ENCODE assay signal across 9 mouse cellular contexts in the genomic region with DNA sequence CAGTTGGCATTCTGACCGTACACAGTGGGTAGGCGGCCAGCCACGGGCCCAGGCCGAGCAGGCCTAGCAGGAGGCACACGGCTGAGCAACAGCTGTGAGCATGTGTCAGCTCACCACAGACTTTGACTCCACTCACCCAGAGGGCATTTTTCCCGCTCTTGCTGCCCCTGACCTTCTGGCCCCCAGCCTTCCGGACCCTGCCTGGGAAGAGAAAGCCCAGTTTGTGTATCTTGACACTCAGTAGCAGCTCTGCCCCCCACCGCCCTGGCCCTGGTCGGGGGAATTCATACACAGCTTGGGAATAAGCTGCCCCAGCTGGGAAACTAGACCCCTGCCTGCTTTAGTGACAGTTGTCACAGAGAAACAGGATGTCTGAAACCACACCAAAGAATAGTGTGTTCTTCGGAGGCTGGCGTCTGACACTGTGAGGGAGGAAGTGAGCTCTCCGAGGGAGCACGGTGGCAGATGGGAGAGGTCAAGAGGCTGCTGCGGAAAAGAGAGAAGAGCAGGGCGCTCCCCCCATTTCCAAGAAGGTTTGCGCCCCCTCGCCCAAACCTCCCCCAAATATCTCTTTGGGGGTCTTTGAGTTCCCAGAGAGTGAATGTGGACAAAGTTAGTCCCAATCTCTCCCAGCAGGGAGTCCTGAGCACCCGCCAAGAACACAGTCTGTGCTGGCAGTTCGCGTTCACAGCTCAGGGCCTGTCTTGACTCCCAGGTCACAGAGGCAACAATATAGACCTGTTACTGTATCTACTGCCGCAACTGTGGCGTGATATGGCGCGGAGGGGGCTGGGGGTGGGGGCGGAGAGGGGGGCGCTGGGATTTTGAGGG. TPM values are rescaled to one million over a fixed set of nuclear protein-coding genes. Genes with fewer than 3 reads are reported as not detected.
DNase-seq lines count a peak whose midpoint lies in the region; ATAC-seq lines count a peak whose summit lies in the region.
"Had no signal": no experiment of that assay in that cellular context is flagged by ENCODE, and none has a peak within 500 bp of the region (broad histone marks: within the 10 kb centered on the region; RNA-seq: fewer than 3 reads in every experiment).

No protein-coding gene starts in this region.

- 0 out of 2 replicates have a peak, but pooled peaks have one; percentile 31 for ATAC-seq in heart, embryonic 11.5 days (replicated peaks; ENCODE audit: insufficient number of reproducible peaks, low FRiP score, low TSS enrichment)
- ATAC-seq in hindbrain, embryonic 16.5 days, result peak; percentile 58; the same call in 1 of the 2 replicates
- ATAC-seq in liver, embryonic 12.5 days, result peak; percentile 18; the same call in 1 of the 2 replicates

- no peak for DNase-seq in heart, postnatal 4 days
- DNase-seq in cerebellum, adult 9-11 months, result peak; percentile 39
- peak; percentile 45 for DNase-seq in retina, postnatal 1 day
- DNase-seq in ovary, postnatal 10 days (ENCODE audit: low spot score), result no peak
- no peak for DNase-seq in adrenal gland, adult 18-20 months (ENCODE audit: low spot score in 2 of 2)

- no peaks in the 10 kb centered on the region for H3K36me3 ChIP-seq in heart, embryonic 11.5 days (ENCODE audit: control insufficient read depth, insufficient read depth, low read length)
- no peaks in the 10 kb centered on the region for H3K36me3 ChIP-seq in hindbrain, embryonic 16.5 days (ENCODE audit: control insufficient read depth, insufficient read depth, low read length)
- no peaks in the 10 kb centered on the region for H3K36me3 ChIP-seq in liver, embryonic 12.5 days

- H3K4me3 ChIP-seq in heart, embryonic 11.5 days (ENCODE audit: low read depth, low read length), result no peak overlapping the region
- no peak overlapping the region for H3K4me3 ChIP-seq in hindbrain, embryonic 16.5 days (ENCODE audit: low read length)
- H3K4me3 ChIP-seq in liver, embryonic 12.5 days, result no peak overlapping the region

- H3K27ac ChIP-seq in heart, embryonic 11.5 days (ENCODE audit: low read depth, low read length), result no peak overlapping the region
- H3K27ac ChIP-seq in hindbrain, embryonic 16.5 days (ENCODE audit: low read depth, low read length), result no peak overlapping the region
- 0 out of 2 replicates have a peak overlapping the region, but pooled peaks have one; percentile 25 for H3K27ac ChIP-seq in liver, embryonic 12.5 days

- 39% methylated on average over 26 of the region's 26 CpGs for WGBS in heart, embryonic 11.5 days (ENCODE audit: insufficient replicate concordance)
- WGBS in hindbrain, embryonic 16.5 days, result 40% methylated on average over 26 of the region's 26 CpGs
- WGBS in liver, embryonic 12.5 days (ENCODE audit: insufficient replicate concordance), result 30% methylated on average over 26 of the region's 26 CpGs

- no peaks in the 10 kb centered on the region for H3K27me3 ChIP-seq in heart, embryonic 11.5 days (ENCODE audit: control insufficient read depth, insufficient read depth, low read length)
- no peaks in the 10 kb centered on the region for H3K27me3 ChIP-seq in hindbrain, embryonic 16.5 days (replicated peaks; ENCODE audit: control insufficient read depth, insufficient read depth, low read length)
- H3K27me3 ChIP-seq in liver, embryonic 12.5 days (replicated peaks), result no peaks in the 10 kb centered on the region

- peaks cover 4% of the 10 kb centered on the region; the same call in 1 of the 2 replicates for H3K9me3 ChIP-seq in heart, embryonic 11.5 days (replicated peaks; ENCODE audit: control insufficient read depth, low read length)
- peaks cover 3% of the 10 kb centered on the region; the same call in 1 of the 2 replicates for H3K9me3 ChIP-seq in hindbrain, embryonic 16.5 days (ENCODE audit: control insufficient read depth, low read length)
- no peaks in the 10 kb centered on the region for H3K9me3 ChIP-seq in liver, embryonic 12.5 days (replicated peaks)

- H3K4me1 ChIP-seq in heart, embryonic 11.5 days (ENCODE audit: control insufficient read depth, insufficient read depth, low read length), result no peaks in the 10 kb centered on the region
- peaks cover 6% of the 10 kb centered on the region; the same call in 1 of the 2 replicates for H3K4me1 ChIP-seq in hindbrain, embryonic 16.5 days (ENCODE audit: control insufficient read depth, insufficient read depth, low read depth, low read length)
- peaks cover 11% of the 10 kb centered on the region for H3K4me1 ChIP-seq in liver, embryonic 12.5 days

- no peak overlapping the region for H3K4me2 ChIP-seq in heart, embryonic 11.5 days
- H3K4me2 ChIP-seq in hindbrain, embryonic 16.5 days (ENCODE audit: low read length), result no peak overlapping the region
- H3K4me2 ChIP-seq in liver, embryonic 12.5 days, result no peak overlapping the region; the same call in 1 of the 2 replicates

- H3K9ac ChIP-seq in heart, embryonic 11.5 days (ENCODE audit: low read depth, low read length), result no peak overlapping the region
- no peak overlapping the region for H3K9ac ChIP-seq in hindbrain, embryonic 16.5 days (ENCODE audit: low read depth, low read length)
- no peak overlapping the region for H3K9ac ChIP-seq in liver, embryonic 12.5 days

RNA-seq across cellular contexts. Expression of a gene that starts 24.4 kb away (rescaled TPM):
- 0.96 and 1.2 TPM in 2 replicates for polyA plus RNA-seq in heart, embryonic 11.5 days (2014; fragmentation: Nextera tagmentation; extraction: Ambion mirVana)
- total RNA-seq in heart, postnatal 4 days (2021), result under 1 TPM; 0.50 to 0.83 TPM
- polyA plus RNA-seq in hindbrain, embryonic 16.5 days (2015; fragmentation: Nextera tagmentation; extraction: Ambion mirVana), result 11.6 and 20.0 TPM in 2 replicates
- polyA plus RNA-seq in liver, embryonic 12.5 days (2016; fragmentation: Nextera tagmentation; extraction: Ambion mirVana), result 0.54 and 0.88 TPM in 2 replicates
- total RNA-seq in adrenal gland, adult 18-20 months (2021), result 1 to 10 TPM; 2.8 to 3.6 TPM
- total RNA-seq: heart, adult 18-20 months had no signal

Comparison
In these comparisons a context has a peak if more than half of its experiments do, and no peak if none do; other contexts are left out.
1. DNase-seq: peak in cerebellum, adult 9-11 months (single experiment) and retina, postnatal 1 day (single experiment); none in heart, postnatal 4 days (single experiment), ovary, postnatal 10 days (single experiment) and adrenal gland, adult 18-20 months (0 of 2).
2. Peak in every context shown above with its lines, with median percentiles within 50 percentile points of each other: ATAC-seq.